Mouse (Mus musculus): ENCODE data around the gene Lamtor2. TPM values are rescaled to one million over a fixed set of nuclear protein-coding genes. Genes with fewer than 3 reads are reported as not detected.

Lamtor2 gene
- polyA plus RNA-seq, 1 experiment: 104 TPM

DNA sequence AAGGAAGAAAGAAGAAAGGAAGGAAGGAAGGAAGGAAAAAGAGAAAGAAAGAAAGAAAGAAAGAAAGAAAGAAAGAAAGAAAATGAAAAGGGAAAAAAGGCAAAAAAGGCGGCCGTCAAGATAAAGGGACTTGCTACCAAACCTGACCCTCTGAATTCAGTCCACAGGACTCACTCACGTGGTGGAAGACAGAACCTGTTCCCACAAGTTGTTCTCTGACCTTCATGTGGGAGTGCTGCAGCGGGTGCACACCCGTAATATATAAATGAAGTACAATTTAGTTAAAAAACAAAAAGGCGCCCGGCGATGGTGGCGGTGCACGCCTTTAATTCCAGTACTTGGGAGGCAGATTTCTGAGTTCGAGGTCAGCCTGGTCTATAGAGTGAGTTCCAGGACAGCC lies 24.2 kb downstream of the Lamtor2 start:
- WGBS: 91% methylated on average over 11 of the region's 11 CpGs
- H3K27ac ChIP-seq (ENCODE audit: insufficient read depth, low read length): no peak overlapping the region
- peaks cover 5% of the 10 kb centered on the region; the same call in 1 of the 2 replicates for H3K27me3 ChIP-seq (ENCODE audit: control insufficient read depth, insufficient read depth, low read length)
- no peak overlapping the region for H3K4me3 ChIP-seq (ENCODE audit: extremely low read depth, insufficient read depth, insufficient read length)
- H3K36me3 ChIP-seq (ENCODE audit: control insufficient read depth, insufficient read depth, low read length): no peaks in the 10 kb centered on the region
- H3K4me1 ChIP-seq (ENCODE audit: control insufficient read depth, insufficient read depth, insufficient read length): peaks cover 2% of the 10 kb centered on the region
- DNase-seq (ENCODE audit: low read depth in 1 of 2, low spot score in 2 of 2): no peak
- no peak for TF ChIP-seq CTCF (IDR thresholded peaks at IDR 0.05; ENCODE audit: extremely low read depth, insufficient read depth, insufficient read length, insufficient replicate concordance)
- no peak for TF ChIP-seq POLR2A (IDR thresholded peaks at IDR 0.05; ENCODE audit: low read depth, low read length)

DNA sequence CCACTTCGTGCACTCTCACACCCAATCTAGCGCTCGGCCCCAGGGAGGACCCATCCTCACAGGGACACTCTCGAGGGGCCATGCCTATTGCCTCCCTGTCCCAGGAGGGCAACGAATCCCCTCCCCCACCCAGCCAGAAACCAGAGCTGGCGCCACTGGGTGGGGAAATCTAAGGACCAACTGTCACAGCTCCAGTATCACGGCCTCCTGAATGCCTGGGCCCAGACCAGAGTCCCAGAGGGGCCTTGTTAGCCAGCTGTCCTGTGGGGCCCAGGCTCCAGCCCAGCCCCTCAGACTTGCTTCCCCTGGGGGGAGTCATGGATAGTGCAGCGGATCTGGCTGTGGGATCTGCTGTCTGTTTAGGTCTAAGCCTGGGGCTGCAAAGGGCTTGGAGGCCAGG lies 25.3 kb downstream of the Lamtor2 start:
- no peak for DNase-seq (ENCODE audit: low read depth in 1 of 2, low spot score in 2 of 2)
- WGBS: 56% methylated on average over 8 of the region's 8 CpGs
- Histone ChIP-seq H3K36me3 (ENCODE audit: control insufficient read depth, insufficient read depth, low read length) (no peaks in the 10 kb centered on the region), H3K27ac (ENCODE audit: insufficient read depth, low read length) (no peak overlapping the region), H3K4me3 (ENCODE audit: extremely low read depth, insufficient read depth, insufficient read length) (no peak overlapping the region), H3K4me1 (ENCODE audit: control insufficient read depth, insufficient read depth, insufficient read length) (peaks cover under 1% of the 10 kb centered on the region; the same call in 1 of the 2 replicates), H3K27me3 (ENCODE audit: control insufficient read depth, insufficient read depth, low read length) (peaks cover 4% of the 10 kb centered on the region; the same call in 1 of the 2 replicates)
- no peak for TF ChIP-seq POLR2A (IDR thresholded peaks at IDR 0.05; ENCODE audit: low read depth, low read length)
- TF ChIP-seq CTCF (IDR thresholded peaks at IDR 0.05; ENCODE audit: extremely low read depth, insufficient read depth, insufficient read length, insufficient replicate concordance): no peak

DNA sequence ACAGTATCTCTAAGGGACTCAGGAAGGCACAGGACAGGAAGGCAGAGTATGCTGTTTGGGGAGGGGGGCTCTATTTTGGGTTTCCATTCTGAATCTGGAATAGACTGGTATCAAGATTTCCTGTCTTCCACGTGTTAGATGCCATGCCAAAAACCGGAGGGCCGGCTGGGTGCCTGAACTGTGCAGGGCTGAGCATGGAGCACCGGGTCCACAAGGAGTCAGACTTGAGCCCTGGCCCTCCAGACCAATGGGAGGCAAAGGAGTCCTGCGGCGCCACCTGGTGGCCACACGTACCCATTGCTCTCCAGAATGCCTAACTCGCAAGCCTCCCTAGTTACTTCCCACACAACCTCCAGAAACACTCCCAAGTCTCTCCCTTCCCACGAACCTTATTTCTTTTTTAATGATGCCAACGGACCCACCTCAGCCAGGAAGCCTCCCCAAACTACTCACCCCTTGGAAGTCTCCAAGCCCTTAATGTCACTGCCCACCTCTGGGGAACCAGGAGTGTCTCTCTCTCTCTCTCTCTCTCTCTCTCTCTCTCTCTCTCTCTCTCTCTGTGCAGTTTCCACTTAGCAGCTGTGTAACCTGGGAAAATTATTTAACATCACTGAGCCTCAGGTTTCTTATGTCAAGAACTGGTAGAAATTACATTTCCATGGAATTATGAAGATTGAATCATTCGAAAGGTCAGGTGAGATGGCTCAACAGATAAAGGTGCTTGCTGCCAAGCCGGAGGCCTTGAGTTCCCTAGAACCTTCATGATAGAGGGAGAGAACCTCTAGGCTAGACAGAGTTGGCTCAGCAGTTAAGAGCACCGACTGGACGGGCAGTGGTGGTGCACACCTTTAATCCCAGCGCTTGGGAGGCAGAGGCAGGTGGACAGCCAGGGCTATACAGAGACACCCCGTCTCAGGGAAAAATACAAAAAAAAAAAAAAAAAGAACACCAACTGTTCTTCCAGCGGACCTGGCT lies 26.4 kb downstream of the Lamtor2 start:
- DNase-seq (ENCODE audit: low read depth in 1 of 2, low spot score in 2 of 2): peak; percentile 73 to 76
- H3K27me3 ChIP-seq (ENCODE audit: control insufficient read depth, insufficient read depth, low read length): no peaks in the 10 kb centered on the region
- no peak overlapping the region for H3K27ac ChIP-seq (ENCODE audit: insufficient read depth, low read length)
- peak; percentile 99 for TF ChIP-seq CTCF (IDR thresholded peaks at IDR 0.05; ENCODE audit: extremely low read depth, insufficient read depth, insufficient read length, insufficient replicate concordance)
- no peak for TF ChIP-seq POLR2A (IDR thresholded peaks at IDR 0.05; ENCODE audit: low read depth, low read length)
- peaks cover 6% of the 10 kb centered on the region; the same call in 1 of the 2 replicates for H3K4me1 ChIP-seq (ENCODE audit: control insufficient read depth, insufficient read depth, insufficient read length)
- H3K36me3 ChIP-seq (ENCODE audit: control insufficient read depth, insufficient read depth, low read length): no peaks in the 10 kb centered on the region
- 39% methylated on average over 17 of the region's 17 CpGs for WGBS
- no peak overlapping the region for H3K4me3 ChIP-seq (ENCODE audit: extremely low read depth, insufficient read depth, insufficient read length)

DNA sequence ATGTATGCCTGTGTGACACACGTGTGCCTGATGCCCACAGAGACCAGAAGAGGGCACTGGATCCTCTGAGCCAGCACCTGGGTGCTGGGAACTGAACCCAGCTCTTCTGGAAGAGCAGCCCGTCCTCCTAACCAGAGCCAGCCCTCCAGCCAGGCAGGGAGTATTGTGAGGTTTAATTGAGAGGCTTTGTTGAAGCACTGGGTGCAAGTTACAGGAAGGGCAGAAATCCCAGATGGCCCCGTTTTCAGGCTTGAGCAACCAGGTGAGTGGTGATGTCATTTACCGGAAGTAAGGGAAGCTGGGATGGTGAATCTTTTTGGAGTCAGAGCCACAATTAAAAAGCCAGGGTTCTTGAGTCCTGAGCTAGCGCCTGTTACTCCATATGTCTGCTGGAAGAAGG lies 27.9 kb downstream of the Lamtor2 start:
- Histone ChIP-seq H3K4me1 (ENCODE audit: control insufficient read depth, insufficient read depth, insufficient read length) (peaks cover 6% of the 10 kb centered on the region; the same call in 1 of the 2 replicates), H3K27me3 (ENCODE audit: control insufficient read depth, insufficient read depth, low read length) (no peaks in the 10 kb centered on the region), H3K36me3 (ENCODE audit: control insufficient read depth, insufficient read depth, low read length) (no peaks in the 10 kb centered on the region), H3K27ac (ENCODE audit: insufficient read depth, low read length) (no peak overlapping the region), H3K4me3 (ENCODE audit: extremely low read depth, insufficient read depth, insufficient read length) (no peak overlapping the region)
- WGBS: 81% methylated on average over 5 of the region's 5 CpGs
- no peak for DNase-seq (ENCODE audit: low read depth in 1 of 2, low spot score in 2 of 2)
- TF ChIP-seq POLR2A (IDR thresholded peaks at IDR 0.05; ENCODE audit: low read depth, low read length) (no peak), CTCF (IDR thresholded peaks at IDR 0.05; ENCODE audit: extremely low read depth, insufficient read depth, insufficient read length, insufficient replicate concordance) (no peak)

DNA sequence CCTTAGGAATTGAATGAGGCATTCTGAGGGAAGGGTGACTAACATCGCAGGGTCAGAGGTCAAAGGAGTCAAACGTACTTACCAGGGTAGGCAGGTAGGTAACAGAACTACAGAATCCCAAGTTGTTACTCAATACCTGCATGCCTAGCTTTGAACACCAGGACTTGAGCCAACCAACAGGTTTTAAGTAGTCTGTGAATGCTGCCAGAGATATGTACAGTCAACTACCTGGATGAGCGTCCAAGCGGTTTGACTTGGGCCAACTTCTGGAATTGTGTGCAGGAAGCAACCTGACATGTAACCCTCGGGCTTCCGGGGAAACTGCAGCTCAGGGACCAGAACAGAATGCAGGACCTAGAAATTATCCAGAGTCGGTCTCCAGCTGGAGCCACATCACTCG lies 29.8 kb downstream of the Lamtor2 start:
- Histone ChIP-seq H3K27me3 (ENCODE audit: control insufficient read depth, insufficient read depth, low read length) (no peaks in the 10 kb centered on the region), H3K4me1 (ENCODE audit: control insufficient read depth, insufficient read depth, insufficient read length) (peaks cover 6% of the 10 kb centered on the region; the same call in 1 of the 2 replicates), H3K36me3 (ENCODE audit: control insufficient read depth, insufficient read depth, low read length) (no peaks in the 10 kb centered on the region), H3K4me3 (ENCODE audit: extremely low read depth, insufficient read depth, insufficient read length) (no peak overlapping the region), H3K27ac (ENCODE audit: insufficient read depth, low read length) (no peak overlapping the region)
- no peak for DNase-seq (ENCODE audit: low read depth in 1 of 2, low spot score in 2 of 2)
- 91% methylated on average over 8 of the region's 8 CpGs for WGBS
- TF ChIP-seq CTCF (IDR thresholded peaks at IDR 0.05; ENCODE audit: extremely low read depth, insufficient read depth, insufficient read length, insufficient replicate concordance) (no peak), POLR2A (IDR thresholded peaks at IDR 0.05; ENCODE audit: low read depth, low read length) (no peak)

DNA sequence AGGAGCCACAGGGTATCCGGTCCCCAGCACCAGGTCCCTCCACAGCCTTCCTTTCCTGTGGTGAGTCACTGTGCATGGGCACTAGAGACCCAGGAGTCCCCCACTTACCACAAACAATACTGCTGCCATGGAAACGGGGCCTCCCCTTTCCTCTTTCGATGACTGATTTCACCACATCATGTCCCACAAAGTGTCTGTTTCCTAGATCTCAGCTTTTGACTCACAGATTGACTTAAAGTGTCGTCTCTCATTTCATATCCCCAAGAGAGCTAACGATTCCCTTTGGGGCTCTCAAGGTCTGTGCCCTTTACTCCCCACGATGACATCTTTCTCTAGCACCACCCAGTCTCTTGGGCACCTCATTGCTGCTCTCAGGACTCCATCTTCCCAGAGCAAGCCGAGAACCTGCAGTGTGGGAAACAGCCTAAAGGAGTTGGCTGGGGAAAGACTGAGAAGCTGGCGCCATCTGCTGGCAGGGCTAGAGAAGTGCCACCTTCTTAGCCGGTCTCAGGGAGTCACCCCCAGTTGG lies 31.0 kb downstream of the Lamtor2 start:
- DNase-seq (ENCODE audit: low read depth in 1 of 2, low spot score in 2 of 2): peak; percentile 66 to 81
- TF ChIP-seq POLR2A (IDR thresholded peaks at IDR 0.05; ENCODE audit: low read depth, low read length) (no peak), CTCF (IDR thresholded peaks at IDR 0.05; ENCODE audit: extremely low read depth, insufficient read depth, insufficient read length, insufficient replicate concordance) (peak; percentile 98)
- Histone ChIP-seq H3K4me3 (ENCODE audit: extremely low read depth, insufficient read depth, insufficient read length) (no peak overlapping the region), H3K36me3 (ENCODE audit: control insufficient read depth, insufficient read depth, low read length) (no peaks in the 10 kb centered on the region), H3K27me3 (ENCODE audit: control insufficient read depth, insufficient read depth, low read length) (no peaks in the 10 kb centered on the region), H3K4me1 (ENCODE audit: control insufficient read depth, insufficient read depth, insufficient read length) (peaks cover 6% of the 10 kb centered on the region; the same call in 1 of the 2 replicates), H3K27ac (ENCODE audit: insufficient read depth, low read length) (no peak overlapping the region)
- WGBS: 4% methylated on average over 9 of the region's 9 CpGs

Measured in spleen, adult 2 months (tissue).